Mouse (Mus musculus) liver, postnatal 0 days (tissue): Measurements from ENCODE around the gene P2rx6. TPM values are rescaled to one million over a fixed set of nuclear protein-coding genes. Genes with fewer than 3 reads are reported as not detected.

Experiments used
- ATAC-seq: fragments of 200-750 bp; cut with Nextera tagmentation; 2 replicates; pipeline ENCODE4 v1.8.0; 2017; ENCODE audit warnings: mild to moderate bottlenecking, moderate library complexity
- DNase-seq: peaks from one replicate; pipeline ENCODE4 v3.0.0-alpha.2; 2016
- H3K27ac ChIP-seq: fragments of 300-500 bp; sonication (generic); 2 replicates; pipeline ENCODE4 v1.5.1; 2014; ENCODE audit warnings: antibody characterized with exemption, moderate library complexity, mild to moderate bottlenecking, low read depth
- H3K27me3 ChIP-seq: fragments of 300-500 bp; sonication (generic); 2 replicates; pipeline ENCODE4 v1.6.1; 2014; ENCODE audit warnings: low read length, control low read depth, mixed read lengths; ENCODE audit not compliant: insufficient read depth
- H3K36me3 ChIP-seq: fragments of 300-500 bp; sonication (generic); replicated peaks from 2 replicates; pipeline ENCODE4 v1.6.1; 2014; ENCODE audit warnings: mild to moderate bottlenecking, control low read depth, low read length, moderate library complexity, mixed read lengths; ENCODE audit not compliant: insufficient read depth
- H3K4me1 ChIP-seq: fragments of 300-500 bp; sonication (generic); 2 replicates; pipeline ENCODE4 v1.6.1; 2014; ENCODE audit warnings: antibody characterized with exemption, mild to moderate bottlenecking, control low read depth; ENCODE audit not compliant: insufficient read depth
- H3K4me2 ChIP-seq: fragments of 300-500 bp; sonication (generic); 2 replicates; pipeline ENCODE4 v1.6.1; 2014; ENCODE audit warnings: low read depth, mild to moderate bottlenecking, low read length, moderate library complexity, mixed read lengths
- H3K4me3 ChIP-seq: fragments of 300-500 bp; sonication (generic); 2 replicates; pipeline ENCODE4 v1.5.1; 2014; ENCODE audit warnings: low read depth, low read length
- H3K9ac ChIP-seq: fragments of 300-500 bp; sonication (generic); replicated peaks from 2 replicates; pipeline ENCODE4 v1.6.1; 2014; ENCODE audit warnings: mild to moderate bottlenecking, moderate library complexity
- H3K9me3 ChIP-seq: fragments of 300-500 bp; sonication (generic); 2 replicates; pipeline ENCODE4 v1.6.1; 2016; ENCODE audit warnings: mild to moderate bottlenecking, control low read depth, low read length, mixed read lengths
- CTCF ChIP-seq: sonication (generic); IDR thresholded peaks from 2 replicates; pipeline ENCODE4 v1.5.1; 2016; ENCODE audit warnings: antibody characterized with exemption, low read depth
- EP300 ChIP-seq: IDR thresholded peaks from 2 replicates; pipeline ENCODE4 v1.6.1; 2016; ENCODE audit warnings: antibody characterized with exemption, low read depth, mild to moderate bottlenecking
- WGBS: fragments of 180-500 bp; shearing (Covaris S2); extraction: QIAGEN DNeasy Blood & Tissue Kit; methylation state at CpG from one replicate; pipeline ENCODE4 v1.1.7; 2014; ENCODE audit not compliant: insufficient replicate concordance; 5-methylcytosine and 5-hydroxymethylcytosine counted together
- polyA plus RNA-seq: library from polyadenylated mRNA; unstranded; fragments of >200 nt; fragmentation: Nextera tagmentation; extraction: Ambion mirVana; gene quantifications from 2 replicates; pipeline ENCODE4 v1.2.1, GENCODE M21; 2015

P2rx6 gene
- polyA plus RNA-seq, 1 experiment from 2014 or later, result 0.18 TPM

GRCm38 (mm10) chr16:17617922-17618565, 56.4 kb downstream of the P2rx6 start:
- no peak overlapping the region for H3K27ac ChIP-seq
- peaks cover 14% of the 10 kb centered on the region for H3K4me1 ChIP-seq
- H3K4me2 ChIP-seq, result peak overlapping the region; percentile 24; the same call in 1 of the 2 replicates
- H3K27me3 ChIP-seq, result no peaks in the 10 kb centered on the region
- no peak overlapping the region for H3K9ac ChIP-seq
- no peak overlapping the region for H3K4me3 ChIP-seq
- ATAC-seq (peak; percentile 54), DNase-seq (peak; percentile 71)
- H3K9me3 ChIP-seq, result no peaks in the 10 kb centered on the region
- no peaks in the 10 kb centered on the region for H3K36me3 ChIP-seq
- TF ChIP-seq CTCF, result peak; percentile 89
- TF ChIP-seq EP300, result no peak
- 23% methylated on average over 13 of the region's 13 CpGs for WGBS

- peaks cover 6% of the 10 kb centered on the region for H3K36me3 ChIP-seq
- ATAC-seq, result peak; percentile 82
- H3K4me3 ChIP-seq, result peak within 1 kb of the TSS; percentile 95
- DNase-seq, result peak; percentile 95
- no peaks in the 10 kb centered on the region for H3K9me3 ChIP-seq
- peak within 1 kb of the TSS; percentile 96 for H3K4me2 ChIP-seq
- 2% methylated on average over 60 of the region's 60 CpGs for WGBS
- H3K27me3 ChIP-seq, result no peaks in the 10 kb centered on the region
- no peak for TF ChIP-seq CTCF
- TF ChIP-seq EP300, result 0 out of 2 replicates have a peak, but pooled peaks have one; percentile 23
- H3K4me1 ChIP-seq, result peaks cover 14% of the 10 kb centered on the region
- peak within 1 kb of the TSS; percentile 20; the same call in 1 of the 2 replicates for H3K27ac ChIP-seq
- H3K9ac ChIP-seq, result peak within 1 kb of the TSS; percentile 91
Observed at GRCm38 (mm10) chr16:17619198-17620105, 57.8 kb downstream of the P2rx6 start, which contains the start of gene Smpd4. Gene Smpd4 (plus strand): TSS chr16:17619354.

DNA sequence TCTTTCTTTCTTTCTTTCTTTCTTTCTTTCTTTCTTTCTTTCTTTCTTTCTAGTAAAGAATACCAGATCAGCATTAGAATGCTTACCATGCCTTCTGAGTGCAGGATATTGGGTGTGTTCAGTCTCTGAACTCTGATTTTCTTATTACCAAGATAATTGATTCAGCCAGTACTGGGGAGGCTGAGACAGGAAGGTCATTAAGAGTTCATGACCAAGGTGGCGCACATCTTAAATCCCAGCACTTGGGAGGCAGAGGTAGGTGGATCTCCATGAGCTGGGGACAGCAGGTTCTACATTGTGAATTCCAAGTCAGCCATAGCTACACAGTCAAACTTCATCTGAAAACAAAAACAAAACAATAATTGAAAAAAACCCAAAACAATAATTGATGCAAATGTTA, 60.3 kb downstream of the P2rx6 start:
- Histone ChIP-seq H3K27me3 (no peaks in the 10 kb centered on the region), H3K4me3 (no peak overlapping the region), H3K4me2 (no peak overlapping the region), H3K36me3 (peaks cover 27% of the 10 kb centered on the region), H3K9ac (no peak overlapping the region), H3K9me3 (no peaks in the 10 kb centered on the region), H3K27ac (no peak overlapping the region), H3K4me1 (peaks cover 14% of the 10 kb centered on the region)
- DNase-seq (no peak), ATAC-seq (no peak)
- 85% methylated on average over 1 of the region's 1 CpGs for WGBS
- TF ChIP-seq EP300 (no peak), CTCF (no peak)

GRCm38 (mm10) chr16:17625488-17626268, 64.0 kb downstream of the P2rx6 start:
- H3K9me3 ChIP-seq, result no peaks in the 10 kb centered on the region
- peaks cover 60% of the 10 kb centered on the region for H3K36me3 ChIP-seq
- no peak overlapping the region for H3K9ac ChIP-seq
- no peak overlapping the region for H3K4me2 ChIP-seq
- no peak for DNase-seq
- H3K4me3 ChIP-seq, result no peak overlapping the region
- H3K4me1 ChIP-seq, result no peaks in the 10 kb centered on the region
- H3K27me3 ChIP-seq, result no peaks in the 10 kb centered on the region
- WGBS, result 71% methylated on average over 8 of the region's 8 CpGs
- no peak overlapping the region for H3K27ac ChIP-seq
- no peak for ATAC-seq
- TF ChIP-seq EP300 (no peak), CTCF (peak; percentile 73)

DNA sequence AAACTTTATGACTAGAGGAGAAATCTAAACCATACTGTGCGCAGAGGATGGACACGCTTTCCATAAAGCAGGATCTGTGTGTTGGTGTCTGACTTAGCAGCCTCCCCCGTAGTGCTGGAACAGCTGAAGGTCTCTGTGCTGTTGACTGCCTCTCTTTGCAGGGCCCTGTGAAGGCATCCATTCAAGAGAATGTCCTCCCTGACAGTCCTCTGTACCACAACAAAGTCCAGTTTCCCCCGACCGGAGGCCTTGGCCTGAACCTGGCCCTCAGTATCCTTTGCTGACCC, 64.5 kb downstream of the P2rx6 start:
- Histone ChIP-seq H3K9ac (no peak overlapping the region), H3K36me3 (peaks cover 63% of the 10 kb centered on the region), H3K9me3 (no peaks in the 10 kb centered on the region), H3K4me2 (no peak overlapping the region), H3K4me1 (no peaks in the 10 kb centered on the region), H3K27me3 (no peaks in the 10 kb centered on the region), H3K4me3 (no peak overlapping the region), H3K27ac (no peak overlapping the region)
- 93% methylated on average over 5 of the region's 5 CpGs for WGBS
- TF ChIP-seq CTCF (no peak), EP300 (no peak)
- no peak for DNase-seq
- no peak for ATAC-seq

Other genes with a start within 250 kb of the P2rx6 start
- 306 and 316 TPM in 2 replicates for gene Serpind1, start 230.5 kb upstream of the P2rx6 start, polyA plus RNA-seq
- gene Snap29, start 155.9 kb upstream of the P2rx6 start, polyA plus RNA-seq, result 7.1 and 7.2 TPM in 2 replicates
- gene Pi4ka, start 155.6 kb upstream of the P2rx6 start, polyA plus RNA-seq, result 7.3 and 8.1 TPM in 2 replicates
- gene Crkl, start 109.9 kb upstream of the P2rx6 start, polyA plus RNA-seq, result 20.1 and 24.4 TPM in 2 replicates
- gene Aifm3, start 72.3 kb upstream of the P2rx6 start, polyA plus RNA-seq, result 3.3 and 3.4 TPM in 2 replicates
- 16.8 and 18.7 TPM in 2 replicates for gene Lztr1, start 53.2 kb upstream of the P2rx6 start, polyA plus RNA-seq
- 21.3 and 24.4 TPM in 2 replicates for gene Thap7, start 30.7 kb upstream of the P2rx6 start, polyA plus RNA-seq
- 0.05 and 0.06 TPM in 2 replicates for gene Lrrc74b, start 638 bp upstream of the P2rx6 start, polyA plus RNA-seq
- gene Slc7a4, start 21.3 kb downstream of the P2rx6 start, polyA plus RNA-seq, result 3.3 and 3.7 TPM in 2 replicates
- gene Smpd4, start 57.5 kb downstream of the P2rx6 start, polyA plus RNA-seq, result 6.4 and 7.3 TPM in 2 replicates
- 3.3 and 3.5 TPM in 2 replicates for gene Ccdc74a, start 84.6 kb downstream of the P2rx6 start, polyA plus RNA-seq
- gene Med15, start 171.0 kb downstream of the P2rx6 start, polyA plus RNA-seq, result 11.0 and 11.6 TPM in 2 replicates
- 7.8 and 8.0 TPM in 2 replicates for gene Klhl22, start 197.7 kb downstream of the P2rx6 start, polyA plus RNA-seq
- gene Scarf2, start 235.4 kb downstream of the P2rx6 start, polyA plus RNA-seq, result 0.97 and 1.6 TPM in 2 replicates